In genomic region chr13:90798791-90799542, GRCm38 (mm10) we compare ENCODE assay signal across 14 mouse cellular contexts.
DNase-seq lines count a peak whose midpoint lies in the region; ATAC-seq and TF ChIP-seq lines count a peak whose summit lies in the region.
"Had no signal": no experiment of that assay in that cellular context is flagged by ENCODE, and none has a peak within 500 bp of the region (broad histone marks: within the 10 kb centered on the region; RNA-seq: fewer than 3 reads in every experiment).

No protein-coding gene starts in this region.

- H3K36me3 ChIP-seq in kidney, embryonic 14.5 days (ENCODE audit: control insufficient read depth, insufficient read depth, low read length) = no peaks in the 10 kb centered on the region
- no peaks in the 10 kb centered on the region for H3K36me3 ChIP-seq in limb, embryonic 14.5 days (ENCODE audit: control insufficient read depth, insufficient read depth, low read length)
- H3K36me3 ChIP-seq: neural tube, embryonic 12.5 days had no signal

- no peak for DNase-seq in kidney, postnatal 36 days
- peak; percentile 8 for DNase-seq in urinary bladder, postnatal 14 days (ENCODE audit: low spot score)
- no peak for DNase-seq in urinary bladder, postnatal 4 days (ENCODE audit: low spot score in 2 of 2)
- DNase-seq in limb, embryonic 14.5 days (ENCODE audit: low spot score) = peak; percentile 64
- no peak for DNase-seq in urinary bladder, adult 2 months (ENCODE audit: low spot score)
- no peak for DNase-seq in layer of hippocampus, adult 9-11 months
- DNase-seq: kidney, adult 11 months; spleen, adult 18-20 months had no signal

- no peak for TF ChIP-seq POLR2A in limb, embryonic 14.5 days (IDR thresholded peaks at IDR 0.05; ENCODE audit: borderline replicate concordance, extremely low read depth, insufficient read depth, insufficient read length)

- H3K27ac ChIP-seq in kidney, embryonic 14.5 days (ENCODE audit: low read depth, low read length) = 0 out of 2 replicates have a peak overlapping the region, but pooled peaks have one; percentile 13
- H3K27ac ChIP-seq in limb, embryonic 14.5 days (replicated peaks; ENCODE audit: low read depth, low read length) = no peak overlapping the region
- H3K27ac ChIP-seq: macrophage; neural tube, embryonic 12.5 days had no signal

- no peaks in the 10 kb centered on the region for H3K27me3 ChIP-seq in kidney, embryonic 14.5 days (ENCODE audit: control insufficient read depth, insufficient read depth, low read length)
- no peaks in the 10 kb centered on the region for H3K27me3 ChIP-seq in limb, embryonic 14.5 days (ENCODE audit: control insufficient read depth, insufficient read depth, low read length)
- H3K27me3 ChIP-seq: neural tube, embryonic 12.5 days had no signal

- WGBS in kidney, embryonic 14.5 days = 18% methylated on average over 6 of the region's 6 CpGs
- WGBS in limb, embryonic 14.5 days = 21% methylated on average over 6 of the region's 6 CpGs

- peak; percentile 86 for ATAC-seq in kidney, embryonic 14.5 days (ENCODE audit: low FRiP score, low TSS enrichment)
- ATAC-seq in limb, embryonic 14.5 days (ENCODE audit: low FRiP score, low read depth) = peak; percentile 68; the same call in 1 of the 2 replicates
- ATAC-seq in erythroblast, adult 5-6 weeks (replicated peaks; ENCODE audit: low FRiP score, poor library complexity, severe bottlenecking) = no peak
- ATAC-seq: CD4-positive, CD25-positive, alpha-beta regulatory T cell, adult 4 months had no signal

- no peak overlapping the region for H3K4me2 ChIP-seq in kidney, embryonic 14.5 days (replicated peaks; ENCODE audit: low read depth, low read length)
- no peak overlapping the region for H3K4me2 ChIP-seq in limb, embryonic 14.5 days (replicated peaks; ENCODE audit: low read depth, low read length, severe bottlenecking)
- H3K4me2 ChIP-seq: neural tube, embryonic 12.5 days had no signal

- H3K9ac ChIP-seq in kidney, embryonic 14.5 days (ENCODE audit: low read depth, low read length) = no peak overlapping the region
- H3K9ac ChIP-seq in limb, embryonic 14.5 days (ENCODE audit: low read depth, low read length, severe bottlenecking) = no peak overlapping the region
- H3K9ac ChIP-seq: neural tube, embryonic 12.5 days had no signal

- H3K4me1 ChIP-seq in kidney, embryonic 14.5 days (ENCODE audit: control insufficient read depth, insufficient read depth, low read length) = 0 out of 2 replicates have a peak, but pooled peaks cover 3% of the 10 kb centered on the region
- H3K4me1 ChIP-seq in limb, embryonic 14.5 days (ENCODE audit: control insufficient read depth, insufficient read depth, low read length) = peaks cover 3% of the 10 kb centered on the region; the same call in 1 of the 2 replicates
- H3K4me1 ChIP-seq: neural tube, embryonic 12.5 days had no signal

- no peak overlapping the region for H3K4me3 ChIP-seq in kidney, embryonic 14.5 days (ENCODE audit: low read length)
- no peak overlapping the region for H3K4me3 ChIP-seq in limb, embryonic 14.5 days (replicated peaks; ENCODE audit: low read length)
- H3K4me3 ChIP-seq: erythroblast, embryonic 14.5 days; neural tube, embryonic 12.5 days had no signal

- H3K9me3 ChIP-seq in kidney, embryonic 14.5 days (ENCODE audit: control insufficient read depth, low read length) = no peaks in the 10 kb centered on the region
- no peaks in the 10 kb centered on the region for H3K9me3 ChIP-seq in limb, embryonic 14.5 days (ENCODE audit: control insufficient read depth, low read length)
- H3K9me3 ChIP-seq: neural tube, embryonic 12.5 days had no signal

Comparison
In these comparisons a context has a peak if more than half of its experiments do, and no peak if none do; other contexts are left out.
1. DNase-seq: peak in urinary bladder, postnatal 14 days (single experiment) and limb, embryonic 14.5 days (single experiment); none in kidney, postnatal 36 days (0 of 2), urinary bladder, postnatal 4 days (0 of 2), urinary bladder, adult 2 months (single experiment) and layer of hippocampus, adult 9-11 months (single experiment).